Mouse (Mus musculus) T-helper 2 cell (primary cell): Measurements from ENCODE around the gene Tmem138.

Source experiments
- in situ Hi-C: fragments of 300-600 bp; cut with MboI, MseI; formaldehyde crosslinking; loops from one replicate; pipeline ENCODE4 v1.15.1; 2025; ENCODE audit warnings: high pct_unique_total_duplicates

Gene Tmem138

GRCm38 (mm10) chr19:10576690-10577561 lies at the start of gene Tmem138, which contains the start of gene Cyb561a3:
TSS of gene Tmem138 (minus strand) at chr19:10577362.
TSS of gene Cyb561a3 (plus strand) at chr19:10577172.
- in situ Hi-C loops = no loop called here

- in situ Hi-C loops = loop anchor here (10.0 to 25.0 kb wide), 2 partner anchors 54 to 1379 kb away; partner anchors contain the start of gene Tmem216
Observed at GRCm38 (mm10) chr19:10608573-10609240, 31.5 kb upstream of the Tmem138 start.

- in situ Hi-C loops = loop anchor here (10.0 to 25.0 kb wide), 2 partner anchors 51 to 1381 kb away; partner anchors contain the start of gene Tmem216
Observed at GRCm38 (mm10) chr19:10605901-10606622, 28.9 kb upstream of the Tmem138 start.

- in situ Hi-C loops = loop anchor here (10.0 to 25.0 kb wide), 2 partner anchors 51 to 1382 kb away; partner anchors contain the start of gene Tmem216
Observed at GRCm38 (mm10) chr19:10605293-10605900, 28.2 kb upstream of the Tmem138 start, which contains the start of the genes Ddb1 and Tkfc. TSS of gene Ddb1 (plus strand) at chr19:10605327. TSS of gene Tkfc (minus strand) at chr19:10605654.

- in situ Hi-C loops = loop anchor here (10.0 to 25.0 kb wide), 2 partner anchors 50 to 1383 kb away; partner anchors contain the start of gene Tmem216
Observed at GRCm38 (mm10) chr19:10604534-10604933, 27.4 kb upstream of the Tmem138 start.

- in situ Hi-C loops = loop anchor here (10.0 to 25.0 kb wide), 2 partner anchors 49 to 1383 kb away; partner anchors contain the start of gene Tmem216
Observed at GRCm38 (mm10) chr19:10603660-10604523, 26.7 kb upstream of the Tmem138 start.

GRCm38 (mm10) chr19:10602787-10603186 lies 25.6 kb upstream of the Tmem138 start:
- in situ Hi-C loops = loop anchor here (10.0 to 25.0 kb wide), 2 partner anchors 48 to 1385 kb away; partner anchors contain the start of gene Tmem216

- in situ Hi-C loops = loop anchor here (10.0 to 25.0 kb wide), 2 partner anchors 48 to 1385 kb away; partner anchors contain the start of gene Tmem216
Observed at GRCm38 (mm10) chr19:10602247-10602769, 25.1 kb upstream of the Tmem138 start.

GRCm38 (mm10) chr19:10599648-10600047 lies 22.5 kb upstream of the Tmem138 start:
- in situ Hi-C loops = loop anchor here (10.0 to 25.0 kb wide), 2 partner anchors 45 to 1388 kb away; partner anchors contain the start of gene Tmem216

- in situ Hi-C loops = no loop called here
Observed at GRCm38 (mm10) chr19:10598188-10598587, 21.0 kb upstream of the Tmem138 start.

- in situ Hi-C loops = loop anchor here (5.0 kb wide), 1 partner anchor 60 kb away; no protein-coding TSS in a partner anchor
Observed at GRCm38 (mm10) chr19:10591659-10592377, 14.7 kb upstream of the Tmem138 start.

- in situ Hi-C loops = loop anchor here (5.0 kb wide), 1 partner anchor 58 kb away; no protein-coding TSS in a partner anchor
Observed at GRCm38 (mm10) chr19:10590301-10590700, 13.1 kb upstream of the Tmem138 start.

- in situ Hi-C loops = no loop called here
Observed at GRCm38 (mm10) chr19:10589127-10589857, 12.1 kb upstream of the Tmem138 start.

- in situ Hi-C loops = no loop called here
Observed at GRCm38 (mm10) chr19:10587231-10587630, 10.1 kb upstream of the Tmem138 start.

GRCm38 (mm10) chr19:10585112-10585511 lies 8.0 kb upstream of the Tmem138 start:
- in situ Hi-C loops = no loop called here

- in situ Hi-C loops = no loop called here
Observed at GRCm38 (mm10) chr19:10583550-10584146, 6.5 kb upstream of the Tmem138 start.

- in situ Hi-C loops = no loop called here
Observed at GRCm38 (mm10) chr19:10581984-10582383, 4.8 kb upstream of the Tmem138 start.
